Mouse (Mus musculus): Measurements from ENCODE around the gene Col27a1. TPM values are rescaled to one million over a fixed set of nuclear protein-coding genes. Genes with fewer than 3 reads are reported as not detected.

Col27a1 gene
- polyA plus RNA-seq, 1 experiment from 2014 or later, result 1.8 TPM

DNA sequence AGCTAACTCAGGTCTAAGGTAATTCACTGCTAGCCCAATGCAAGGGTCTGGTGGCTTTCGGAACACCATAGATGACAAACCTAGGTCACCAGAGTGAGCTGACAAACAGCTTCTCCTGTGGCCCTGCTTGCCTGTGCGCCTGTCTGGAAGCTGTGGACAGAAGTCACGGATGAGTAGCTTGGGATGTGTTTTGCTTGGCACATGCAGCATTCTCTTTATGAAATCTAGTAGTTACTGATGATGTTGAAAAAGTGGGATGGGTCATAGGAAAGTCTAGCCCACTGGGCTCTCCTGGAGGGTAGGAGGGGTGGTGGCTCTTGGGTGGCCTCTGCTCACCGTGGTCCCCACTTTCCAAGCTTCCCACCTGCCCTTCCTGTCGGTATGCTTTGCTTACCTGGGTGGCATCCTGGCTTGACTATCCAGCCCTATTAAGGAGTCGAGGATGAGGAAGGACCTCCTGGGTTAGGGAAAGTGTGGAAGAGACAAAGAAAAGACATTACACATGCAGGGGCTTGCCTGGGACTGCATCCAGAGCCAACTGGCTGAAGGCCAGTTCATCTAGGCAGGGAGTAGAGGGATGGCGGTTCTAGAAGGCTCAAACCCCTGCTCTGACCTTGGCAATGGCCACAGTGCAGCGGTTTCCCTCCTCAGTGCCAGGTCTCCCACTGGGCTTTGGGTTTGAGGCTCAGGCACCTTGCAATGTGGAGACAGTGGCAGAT lies 12.5 kb downstream of the Col27a1 start:
- Histone ChIP-seq H3K4me3 (replicated peaks) (no peak overlapping the region), H3K27me3 (no peaks in the 10 kb centered on the region), H3K27ac (replicated peaks) (no peak overlapping the region), H3K9me3 (replicated peaks) (no peaks in the 10 kb centered on the region), H3K9ac (no peak overlapping the region), H3K4me2 (no peak overlapping the region), H3K36me3 (replicated peaks) (no peaks in the 10 kb centered on the region), H3K4me1 (replicated peaks) (0 out of 2 replicates have a peak, but pooled peaks cover 3% of the 10 kb centered on the region)
- 64% methylated on average over 8 of the region's 8 CpGs for WGBS (ENCODE audit: insufficient replicate concordance)
- no peak for ATAC-seq (ENCODE audit: insufficient read depth)

DNA sequence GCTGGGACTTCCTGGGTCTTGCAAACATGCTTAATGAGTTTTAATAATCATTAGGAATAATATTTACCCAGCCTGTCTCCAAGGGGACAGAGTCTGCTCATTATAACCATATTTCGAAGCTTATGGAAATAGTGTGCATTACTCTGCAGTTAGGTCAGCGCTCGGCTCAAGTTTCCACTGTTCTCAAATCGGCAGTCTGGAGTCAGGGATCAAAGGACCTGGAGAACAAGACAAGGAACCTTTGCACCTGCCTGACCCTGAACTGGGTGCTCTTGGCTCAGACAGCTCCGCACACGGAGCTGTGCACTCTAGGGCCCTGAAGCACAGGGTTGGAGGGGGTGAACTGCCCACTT lies 13.1 kb downstream of the Col27a1 start:
- Histone ChIP-seq H3K4me3 (replicated peaks) (no peak overlapping the region), H3K9me3 (replicated peaks) (no peaks in the 10 kb centered on the region), H3K27ac (replicated peaks) (no peak overlapping the region), H3K36me3 (replicated peaks) (no peaks in the 10 kb centered on the region), H3K27me3 (no peaks in the 10 kb centered on the region), H3K4me2 (no peak overlapping the region), H3K4me1 (replicated peaks) (0 out of 2 replicates have a peak, but pooled peaks cover 3% of the 10 kb centered on the region), H3K9ac (no peak overlapping the region)
- WGBS (ENCODE audit: insufficient replicate concordance), result 72% methylated on average over 6 of the region's 6 CpGs
- no peak for ATAC-seq (ENCODE audit: insufficient read depth)

- Histone ChIP-seq H3K9me3 (replicated peaks) (no peaks in the 10 kb centered on the region), H3K27me3 (no peaks in the 10 kb centered on the region), H3K4me1 (replicated peaks) (0 out of 2 replicates have a peak, but pooled peaks cover 3% of the 10 kb centered on the region), H3K36me3 (replicated peaks) (no peaks in the 10 kb centered on the region), H3K9ac (no peak overlapping the region), H3K4me2 (no peak overlapping the region), H3K27ac (replicated peaks) (no peak overlapping the region), H3K4me3 (replicated peaks) (no peak overlapping the region)
- no peak for ATAC-seq (ENCODE audit: insufficient read depth)
- WGBS (ENCODE audit: insufficient replicate concordance), result 59% methylated on average over 5 of the region's 5 CpGs
These were observed 15.1 kb downstream of the Col27a1 start for GRCm38 (mm10) chr4:63228943-63229342.

GRCm38 (mm10) chr4:63229991-63230581 lies 16.3 kb downstream of the Col27a1 start:
- Histone ChIP-seq H3K4me2 (no peak overlapping the region), H3K9me3 (replicated peaks) (no peaks in the 10 kb centered on the region), H3K9ac (no peak overlapping the region), H3K27ac (replicated peaks) (no peak overlapping the region), H3K4me3 (replicated peaks) (no peak overlapping the region), H3K36me3 (replicated peaks) (no peaks in the 10 kb centered on the region), H3K27me3 (no peaks in the 10 kb centered on the region), H3K4me1 (replicated peaks) (0 out of 2 replicates have a peak, but pooled peaks cover 4% of the 10 kb centered on the region)
- ATAC-seq (ENCODE audit: insufficient read depth), result no peak
- WGBS (ENCODE audit: insufficient replicate concordance), result 73% methylated on average over 14 of the region's 14 CpGs

GRCm38 (mm10) chr4:63231121-63231520 lies 17.3 kb downstream of the Col27a1 start:
- H3K27ac ChIP-seq (replicated peaks), result no peak overlapping the region
- ATAC-seq (ENCODE audit: insufficient read depth), result no peak
- H3K9ac ChIP-seq, result no peak overlapping the region

GRCm38 (mm10) chr4:63232542-63233020 lies 18.8 kb downstream of the Col27a1 start:
- H3K27me3 ChIP-seq, result no peaks in the 10 kb centered on the region
- WGBS (ENCODE audit: insufficient replicate concordance), result 28% methylated on average over 2 of the region's 2 CpGs
- no peak overlapping the region for H3K9ac ChIP-seq
- H3K4me3 ChIP-seq (replicated peaks), result no peak overlapping the region
- H3K27ac ChIP-seq (replicated peaks), result no peak overlapping the region
- no peak overlapping the region for H3K4me2 ChIP-seq
- ATAC-seq (ENCODE audit: insufficient read depth), result no peak
- no peaks in the 10 kb centered on the region for H3K9me3 ChIP-seq (replicated peaks)
- peaks cover 15% of the 10 kb centered on the region for H3K4me1 ChIP-seq (replicated peaks)
- no peaks in the 10 kb centered on the region for H3K36me3 ChIP-seq (replicated peaks)

More at GRCm38 (mm10) chr4:63231121-63231520, 17.3 kb downstream of the Col27a1 start:
- H3K36me3 ChIP-seq (replicated peaks), result no peaks in the 10 kb centered on the region
- no peak overlapping the region for H3K4me3 ChIP-seq (replicated peaks)
- H3K27me3 ChIP-seq, result no peaks in the 10 kb centered on the region
- WGBS (ENCODE audit: insufficient replicate concordance), result 45% methylated on average over 1 of the region's 1 CpGs
- no peaks in the 10 kb centered on the region for H3K9me3 ChIP-seq (replicated peaks)
- H3K4me1 ChIP-seq (replicated peaks), result 0 out of 2 replicates have a peak, but pooled peaks cover 9% of the 10 kb centered on the region
- no peak overlapping the region for H3K4me2 ChIP-seq

GRCm38 (mm10) chr4:63233557-63234452 lies 20.0 kb downstream of the Col27a1 start:
- peaks cover 21% of the 10 kb centered on the region for H3K4me1 ChIP-seq (replicated peaks)
- no peak for ATAC-seq (ENCODE audit: insufficient read depth)
- no peak overlapping the region for H3K4me2 ChIP-seq
- no peaks in the 10 kb centered on the region for H3K36me3 ChIP-seq (replicated peaks)
- H3K27me3 ChIP-seq, result no peaks in the 10 kb centered on the region
- no peaks in the 10 kb centered on the region for H3K9me3 ChIP-seq (replicated peaks)
- no peak overlapping the region for H3K9ac ChIP-seq
- no peak overlapping the region for H3K4me3 ChIP-seq (replicated peaks)
- 56% methylated on average over 7 of the region's 7 CpGs for WGBS (ENCODE audit: insufficient replicate concordance)
- no peak overlapping the region for H3K27ac ChIP-seq (replicated peaks)

GRCm38 (mm10) chr4:63234852-63235251 lies 21.0 kb downstream of the Col27a1 start:
- H3K27ac ChIP-seq (replicated peaks), result no peak overlapping the region
- no peaks in the 10 kb centered on the region for H3K9me3 ChIP-seq (replicated peaks)
- H3K4me2 ChIP-seq, result no peak overlapping the region
- H3K9ac ChIP-seq, result no peak overlapping the region
- H3K4me1 ChIP-seq (replicated peaks), result peaks cover 21% of the 10 kb centered on the region
- no peak for ATAC-seq (ENCODE audit: insufficient read depth)
- H3K36me3 ChIP-seq (replicated peaks), result no peaks in the 10 kb centered on the region
- 55% methylated on average over 5 of the region's 5 CpGs for WGBS (ENCODE audit: insufficient replicate concordance)
- no peaks in the 10 kb centered on the region for H3K27me3 ChIP-seq
- no peak overlapping the region for H3K4me3 ChIP-seq (replicated peaks)

DNA sequence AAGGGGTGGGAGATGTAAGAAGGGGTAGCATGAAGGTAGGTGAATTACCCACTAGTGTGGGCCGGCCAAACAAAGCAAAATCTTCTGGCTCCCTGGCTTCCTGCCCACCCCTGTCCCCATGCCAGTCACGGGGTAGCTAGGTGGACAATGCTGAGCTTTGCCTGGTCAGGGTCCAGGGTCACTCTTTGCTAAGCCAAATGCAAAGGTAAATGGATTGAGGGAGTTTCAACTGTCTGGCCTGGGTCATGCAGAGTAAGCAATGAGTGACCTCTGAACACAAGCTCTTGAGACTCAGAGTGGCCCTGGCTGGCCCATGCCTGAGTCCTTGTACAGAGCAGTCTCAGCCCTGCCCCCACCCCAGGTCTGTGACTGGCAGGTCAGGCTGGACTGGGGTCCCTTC lies 22.4 kb downstream of the Col27a1 start:
- no peak overlapping the region for H3K9ac ChIP-seq
- ATAC-seq (ENCODE audit: insufficient read depth), result peak; percentile 81
- no peaks in the 10 kb centered on the region for H3K27me3 ChIP-seq

GRCm38 (mm10) chr4:63237225-63237624 lies 23.4 kb downstream of the Col27a1 start:
- 57% methylated on average over 3 of the region's 3 CpGs for WGBS (ENCODE audit: insufficient replicate concordance)
- Histone ChIP-seq H3K27ac (replicated peaks) (no peak overlapping the region), H3K9ac (no peak overlapping the region)

More for the DNA sequence above, 22.4 kb downstream of the Col27a1 start:
- H3K27ac ChIP-seq (replicated peaks), result peak overlapping the region; percentile 71
- WGBS (ENCODE audit: insufficient replicate concordance), result 41% methylated on average over 2 of the region's 2 CpGs
- no peak overlapping the region for H3K4me3 ChIP-seq (replicated peaks)
- H3K36me3 ChIP-seq (replicated peaks), result 0 out of 2 replicates have a peak, but pooled peaks cover 3% of the 10 kb centered on the region
- H3K4me2 ChIP-seq, result no peak overlapping the region
- H3K4me1 ChIP-seq (replicated peaks), result peaks cover 18% of the 10 kb centered on the region
- no peaks in the 10 kb centered on the region for H3K9me3 ChIP-seq (replicated peaks)

GRCm38 (mm10) chr4:63238141-63238540 lies 24.3 kb downstream of the Col27a1 start:
- no peaks in the 10 kb centered on the region for H3K27me3 ChIP-seq
- no peak overlapping the region for H3K27ac ChIP-seq (replicated peaks)
- H3K4me2 ChIP-seq, result no peak overlapping the region
- H3K4me3 ChIP-seq (replicated peaks), result no peak overlapping the region
- H3K36me3 ChIP-seq (replicated peaks), result 0 out of 2 replicates have a peak, but pooled peaks cover 3% of the 10 kb centered on the region
- peaks cover 18% of the 10 kb centered on the region for H3K4me1 ChIP-seq (replicated peaks)
- H3K9ac ChIP-seq, result no peak overlapping the region
- ATAC-seq (ENCODE audit: insufficient read depth), result no peak
- no peaks in the 10 kb centered on the region for H3K9me3 ChIP-seq (replicated peaks)
- WGBS (ENCODE audit: insufficient replicate concordance), result 24% methylated on average over 7 of the region's 7 CpGs

More at GRCm38 (mm10) chr4:63237225-63237624, 23.4 kb downstream of the Col27a1 start:
- H3K9me3 ChIP-seq (replicated peaks), result no peaks in the 10 kb centered on the region
- H3K4me3 ChIP-seq (replicated peaks), result no peak overlapping the region
- H3K27me3 ChIP-seq, result no peaks in the 10 kb centered on the region
- H3K4me1 ChIP-seq (replicated peaks), result peaks cover 18% of the 10 kb centered on the region
- H3K36me3 ChIP-seq (replicated peaks), result 0 out of 2 replicates have a peak, but pooled peaks cover 3% of the 10 kb centered on the region
- no peak overlapping the region for H3K4me2 ChIP-seq
- no peak for ATAC-seq (ENCODE audit: insufficient read depth)

All from liver, embryonic 15.5 days (tissue).